Mouse (Mus musculus): Measurements from ENCODE around the gene Ell2.

Ell2 gene

GRCm38 (mm10) chr13:75809957-75810356, 103.4 kb downstream of the Ell2 start:
- no peak for DNase-seq (ENCODE audit: low spot score in 2 of 2)

DNA sequence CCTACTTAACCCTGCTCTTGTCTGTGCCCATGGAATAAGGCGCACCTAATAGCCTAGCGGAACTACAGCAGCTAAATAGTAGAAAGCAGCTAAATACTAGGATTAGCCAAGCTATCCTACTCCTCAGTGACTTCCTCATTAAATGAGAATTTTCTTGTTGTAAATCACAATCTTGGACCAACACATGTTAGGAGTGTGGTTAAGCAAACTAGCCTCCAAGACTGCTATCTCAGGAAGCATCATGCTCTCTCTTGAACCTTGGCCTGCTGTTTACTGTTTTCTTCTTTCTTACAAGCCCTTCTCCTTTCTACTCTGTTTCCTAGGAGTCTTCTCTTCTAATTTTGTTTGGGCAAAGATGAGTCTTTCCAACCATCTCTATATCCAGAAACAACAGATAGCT, 110.6 kb downstream of the Ell2 start:
- DNase-seq (ENCODE audit: low spot score in 2 of 2) = no peak

DNA sequence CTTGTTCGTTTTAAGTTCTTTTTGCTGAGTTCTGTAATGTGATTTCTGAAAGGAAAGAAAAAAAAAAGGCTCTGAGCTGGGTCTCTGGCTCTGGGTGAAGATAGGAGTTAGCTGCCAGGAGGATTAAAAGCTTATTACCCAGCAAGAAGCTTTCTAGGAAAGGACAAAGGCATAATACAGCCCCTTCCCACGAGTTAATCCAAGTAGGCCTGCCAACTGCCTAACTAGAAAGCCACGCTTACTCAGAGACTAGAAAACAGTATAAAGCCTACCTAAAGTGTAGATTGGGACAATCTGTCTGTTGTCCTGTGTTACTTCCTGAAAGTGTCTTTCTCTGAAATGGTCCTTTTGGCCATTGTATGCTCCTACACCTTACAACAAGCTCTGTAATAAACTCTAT, 111.9 kb downstream of the Ell2 start:
- no peak for DNase-seq (ENCODE audit: low spot score in 2 of 2)

GRCm38 (mm10) chr13:75818945-75819706, 112.6 kb downstream of the Ell2 start:
- no peak for DNase-seq (ENCODE audit: low spot score in 2 of 2)

DNA sequence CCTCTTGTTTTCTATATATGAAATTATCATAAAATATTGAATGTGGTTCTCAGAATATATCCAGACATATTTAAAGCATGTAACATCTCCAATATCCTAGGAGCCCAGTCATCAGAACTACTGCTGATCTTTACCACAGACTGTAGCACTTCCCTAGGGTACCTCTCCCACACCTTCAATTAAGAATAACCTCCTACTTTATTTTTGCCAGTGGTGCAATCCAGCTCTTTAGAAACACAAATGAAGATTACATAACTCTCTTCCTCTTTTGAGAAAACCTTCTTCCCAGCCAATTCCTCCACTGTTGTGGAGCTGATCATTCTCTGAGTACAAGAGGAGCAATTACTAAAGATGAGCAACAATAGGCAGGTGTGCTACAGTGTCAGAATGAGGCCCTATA, 113.3 kb downstream of the Ell2 start:
- no peak for DNase-seq (ENCODE audit: low spot score in 2 of 2)
